Mouse (Mus musculus): ENCODE results near the gene Fcrl5. TPM values are rescaled to one million over a fixed set of nuclear protein-coding genes. Genes with fewer than 3 reads are reported as not detected.

The Fcrl5 gene
- 0.32 TPM for polyA plus RNA-seq (2014; fragmentation: Illumina TruSeq; extraction: RNeasy Lipid Tissue Mini Kit (QIAGEN cat#74804); ENCODE audit: low read depth, low replicate concordance)

GRCm38 (mm10) chr3:87435479-87435878 is at the start of gene Fcrl5:
Gene Fcrl5, plus strand, starts transcription at chr3:87435773.

DNA sequence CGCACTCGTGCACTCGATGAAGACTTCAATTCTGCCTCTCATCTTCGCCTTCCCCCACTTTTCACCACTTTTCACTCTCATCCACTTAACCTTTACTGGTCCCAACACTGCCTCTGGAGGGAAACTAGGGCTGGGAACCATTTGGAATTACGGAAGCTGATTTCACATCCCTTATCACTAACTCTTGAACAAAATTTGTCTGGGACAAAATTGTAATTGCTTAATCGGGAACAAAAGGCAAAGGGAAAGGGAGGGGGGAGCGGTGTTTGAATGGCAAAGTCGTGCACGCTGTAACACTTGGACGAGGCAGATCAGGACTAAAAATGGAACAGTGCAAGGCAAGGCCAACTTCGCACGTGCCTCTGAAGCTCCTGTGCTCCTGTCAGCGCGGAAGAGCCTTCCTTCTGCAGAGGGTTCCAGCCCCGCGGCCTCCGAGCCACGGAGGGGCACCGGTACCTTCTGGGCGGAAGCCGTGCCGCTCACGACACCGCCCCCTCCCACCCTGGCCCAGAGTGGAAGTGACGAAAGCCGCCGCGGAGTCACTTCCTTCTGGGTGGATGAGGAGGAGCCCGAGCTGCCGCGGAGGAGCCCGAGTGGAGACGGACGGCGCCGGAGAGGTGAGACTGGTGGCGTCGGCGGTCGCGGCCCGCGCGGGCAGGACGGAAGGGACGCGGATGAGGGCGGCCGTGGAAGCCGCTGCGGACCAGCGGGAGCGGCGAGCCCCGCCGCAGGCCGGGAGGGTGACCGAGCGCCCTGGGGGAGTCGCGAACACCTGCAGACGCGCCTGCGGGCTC is 89.7 kb downstream of the Fcrl5 start, which contains the start of gene Etv3:
Gene Etv3 (plus strand): TSS at position 365 of the 794 bp plus-strand sequence.

Other genes starting within 250 kb of the Fcrl5 start
- gene Fcrls, start 172.0 kb upstream of the Fcrl5 start, polyA plus RNA-seq (2014; fragmentation: Illumina TruSeq; extraction: RNeasy Lipid Tissue Mini Kit (QIAGEN cat#74804); ENCODE audit: low read depth, low replicate concordance) = 5.4 TPM
- 1.3 TPM for gene Cd5l, start 77.9 kb upstream of the Fcrl5 start, polyA plus RNA-seq (2014; fragmentation: Illumina TruSeq; extraction: RNeasy Lipid Tissue Mini Kit (QIAGEN cat#74804); ENCODE audit: low read depth, low replicate concordance)
- gene Fcrl1, start 59.4 kb upstream of the Fcrl5 start, polyA plus RNA-seq (2014; fragmentation: Illumina TruSeq; extraction: RNeasy Lipid Tissue Mini Kit (QIAGEN cat#74804); ENCODE audit: low read depth, low replicate concordance) = 1.9 TPM
- 39.5 TPM for gene Etv3, start 89.6 kb downstream of the Fcrl5 start, polyA plus RNA-seq (2014; fragmentation: Illumina TruSeq; extraction: RNeasy Lipid Tissue Mini Kit (QIAGEN cat#74804); ENCODE audit: low read depth, low replicate concordance)
- 31.8 TPM for gene Arhgef11, start 181.8 kb downstream of the Fcrl5 start, polyA plus RNA-seq (2014; fragmentation: Illumina TruSeq; extraction: RNeasy Lipid Tissue Mini Kit (QIAGEN cat#74804); ENCODE audit: low read depth, low replicate concordance)

Data from sigmoid colon, adult 10 weeks (tissue).